Mouse (Mus musculus) T-cell, adult 2 months (primary cell): Measurements from ENCODE around the gene Hprt.

Source experiments
- DNase-seq: peaks from one replicate; pipeline ENCODE4 v3.0.0; 2022; ENCODE audit warnings: low spot score

Gene Hprt

DNA sequence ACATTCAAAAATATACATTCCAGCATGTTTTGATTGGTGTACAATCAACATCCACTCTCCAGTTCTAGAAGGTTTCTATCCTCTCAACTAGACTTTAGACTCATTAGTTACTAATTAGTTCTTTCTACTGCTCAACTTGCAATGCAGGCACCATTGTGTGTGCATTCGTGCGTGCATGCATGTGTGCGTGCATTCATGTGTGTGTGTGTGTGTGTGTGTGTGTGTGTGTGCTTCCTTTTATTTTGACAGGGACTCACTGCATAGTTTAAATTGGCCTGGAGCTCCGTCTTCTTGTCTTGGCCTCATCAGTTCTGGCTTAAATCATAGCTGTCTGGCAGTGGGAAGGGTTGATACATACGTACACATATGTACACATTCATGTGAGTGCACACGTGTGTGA lies 53.1 kb downstream of the Hprt start:
- DNase-seq: no peak

DNA sequence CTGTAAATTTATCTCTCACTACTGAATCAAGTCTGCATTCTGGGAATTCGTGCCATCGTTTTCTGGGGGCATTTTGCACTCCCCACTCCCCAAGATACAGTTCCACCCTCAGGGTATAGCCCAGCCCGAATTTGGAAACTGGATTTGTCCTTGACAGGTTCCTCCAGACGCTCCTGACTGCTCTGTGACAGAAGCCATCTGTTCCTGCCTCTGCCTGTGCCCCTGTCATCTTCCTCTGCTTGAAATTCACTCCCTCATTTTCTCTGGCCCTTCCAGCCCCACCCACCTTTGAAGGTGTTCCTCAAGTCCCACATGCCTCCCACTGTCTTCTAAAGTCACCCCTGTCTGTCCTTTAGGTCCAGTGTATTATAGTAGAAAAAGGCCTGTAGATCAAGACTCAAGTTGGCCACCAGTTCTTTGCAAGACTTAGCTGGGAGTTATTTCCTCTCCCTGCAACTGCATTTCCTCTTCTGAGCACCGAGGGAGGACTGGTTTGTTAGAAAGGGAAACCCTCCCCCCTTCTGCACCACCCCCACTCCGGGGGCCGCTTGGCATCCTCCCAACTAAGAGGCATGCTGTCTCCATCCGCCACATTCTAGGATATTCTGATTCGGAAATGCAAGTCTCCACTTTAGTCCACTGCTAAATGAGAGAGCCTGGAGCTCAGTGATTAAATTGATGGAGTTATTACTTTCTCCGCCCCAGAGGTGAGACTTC lies 57.4 kb downstream of the Hprt start:
- no peak for DNase-seq

GRCm38 (mm10) chrX:53046033-53046432 lies 58.1 kb downstream of the Hprt start:
- no peak for DNase-seq

DNA sequence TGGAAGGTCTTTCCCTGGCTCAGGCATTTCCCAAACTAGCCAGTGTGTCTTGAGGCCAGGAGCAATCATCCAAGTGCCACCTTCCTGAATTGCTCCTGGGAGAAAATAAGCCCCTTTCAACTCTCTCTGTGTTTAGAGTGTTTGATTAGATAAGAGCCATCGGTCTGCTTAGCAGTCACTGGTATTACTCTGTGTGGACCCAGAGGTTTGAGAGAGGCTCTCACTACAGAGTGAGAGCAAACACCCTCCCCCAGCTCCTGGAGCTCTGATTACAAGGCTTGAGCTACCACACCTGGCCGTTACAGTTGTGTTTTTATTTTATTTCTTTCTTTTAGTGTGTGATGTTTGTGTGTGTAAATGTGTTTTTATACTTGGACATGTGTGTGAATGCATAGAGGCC lies 59.0 kb downstream of the Hprt start:
- DNase-seq: no peak

DNA sequence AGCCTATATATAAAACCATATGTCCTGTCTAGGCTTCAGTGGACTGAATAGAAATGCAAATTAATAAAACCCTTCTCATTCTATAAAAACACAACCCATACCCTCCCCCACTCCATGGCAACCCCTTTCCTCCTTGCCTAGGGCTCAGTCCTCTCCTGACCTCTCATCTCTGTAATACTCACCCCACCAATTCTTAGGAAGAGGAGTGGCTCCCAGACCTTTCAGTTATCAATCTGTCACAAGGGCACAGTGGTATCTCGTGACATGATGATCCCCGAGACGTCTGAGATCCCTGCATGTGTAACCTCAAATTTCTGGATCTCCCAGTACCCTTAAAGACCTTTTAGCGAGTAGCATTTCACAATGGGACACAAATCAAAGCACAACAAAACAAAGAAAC lies 61.3 kb downstream of the Hprt start:
- no peak for DNase-seq

DNA sequence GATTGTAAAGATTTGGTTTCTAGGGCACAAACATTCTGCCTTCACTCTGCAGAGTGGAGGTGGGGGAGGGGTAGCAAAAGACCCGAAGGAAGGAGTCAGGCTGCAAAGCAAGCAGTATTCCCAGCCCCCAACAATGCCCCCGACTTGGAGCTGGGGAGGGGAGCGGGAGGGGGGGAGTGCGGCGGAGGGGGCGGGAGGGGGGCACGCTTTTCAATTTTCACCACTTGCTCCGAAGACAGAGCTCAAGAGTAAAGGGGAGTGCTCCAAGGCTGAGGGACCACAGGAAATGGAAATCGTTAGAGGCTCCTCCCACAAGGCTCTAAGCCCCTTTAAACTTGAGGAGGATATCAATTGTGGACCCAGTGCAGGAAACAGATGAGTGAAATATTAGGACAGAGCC lies 62.4 kb downstream of the Hprt start:
- no peak for DNase-seq

GRCm38 (mm10) chrX:53052652-53053500 lies 64.9 kb downstream of the Hprt start:
- DNase-seq: no peak

GRCm38 (mm10) chrX:53053885-53054284 lies 65.9 kb downstream of the Hprt start:
- DNase-seq: no peak

DNA sequence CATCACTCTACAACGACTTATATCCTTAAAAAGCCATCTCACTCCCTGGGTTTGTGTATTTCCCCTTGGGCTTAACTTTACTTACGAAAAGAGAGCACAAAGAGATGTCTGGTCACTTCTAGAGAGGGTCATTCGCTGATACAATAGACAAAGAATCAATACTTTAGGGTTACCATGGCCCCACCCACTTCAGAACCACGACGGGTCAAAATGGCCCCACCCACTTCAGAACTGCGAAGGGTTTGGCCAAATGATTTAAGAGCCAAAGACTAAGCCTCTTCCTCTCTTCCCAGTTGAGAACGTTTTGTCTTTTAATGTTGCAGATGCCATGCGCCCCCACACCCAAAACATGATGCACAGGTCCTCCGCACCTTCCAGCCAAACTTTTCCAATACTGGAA lies 67.8 kb downstream of the Hprt start:
- DNase-seq: no peak

GRCm38 (mm10) chrX:53056627-53057026 lies 68.7 kb downstream of the Hprt start:
- DNase-seq: peak; percentile 2

DNA sequence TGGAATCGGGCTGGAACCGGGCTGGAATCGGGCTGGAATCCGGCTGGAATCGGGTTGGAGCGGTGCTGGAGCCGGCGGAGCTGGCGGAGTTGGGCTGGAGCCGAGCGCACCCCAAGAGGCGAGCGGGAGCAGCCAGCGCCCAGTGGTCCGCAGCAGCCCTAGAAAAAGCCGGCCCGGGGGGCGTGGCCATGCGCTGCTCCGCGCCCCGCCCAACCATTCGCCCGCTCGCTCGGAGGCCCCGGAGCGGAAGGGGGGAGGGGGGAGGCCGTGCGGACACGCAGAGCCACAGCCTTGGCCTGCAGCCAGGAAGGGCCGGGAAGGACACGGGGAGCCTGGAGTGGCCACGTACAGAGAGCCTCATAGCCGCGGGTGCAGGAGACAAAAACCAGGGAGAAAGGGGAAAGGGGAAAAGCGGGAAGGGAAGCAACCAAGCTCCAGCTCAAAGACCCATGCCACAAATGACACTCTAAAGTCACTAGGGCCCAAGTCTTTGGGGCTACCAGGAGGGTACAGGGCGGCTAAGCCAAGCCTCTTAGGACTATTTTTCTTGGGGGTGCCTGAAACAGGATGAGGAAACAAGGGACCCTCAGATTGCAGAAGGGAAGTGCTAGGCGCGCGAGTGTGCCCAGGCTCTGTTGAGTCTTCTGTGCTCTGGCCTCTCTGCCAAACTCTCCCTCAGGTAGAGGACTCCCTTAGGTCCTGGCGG lies 69.3 kb downstream of the Hprt start:
- DNase-seq: peak; percentile 45

GRCm38 (mm10) chrX:53057760-53058090 lies 69.8 kb downstream of the Hprt start:
- no peak for DNase-seq

GRCm38 (mm10) chrX:53058459-53059280 lies 70.7 kb downstream of the Hprt start:
- DNase-seq: peak; percentile 0

DNA sequence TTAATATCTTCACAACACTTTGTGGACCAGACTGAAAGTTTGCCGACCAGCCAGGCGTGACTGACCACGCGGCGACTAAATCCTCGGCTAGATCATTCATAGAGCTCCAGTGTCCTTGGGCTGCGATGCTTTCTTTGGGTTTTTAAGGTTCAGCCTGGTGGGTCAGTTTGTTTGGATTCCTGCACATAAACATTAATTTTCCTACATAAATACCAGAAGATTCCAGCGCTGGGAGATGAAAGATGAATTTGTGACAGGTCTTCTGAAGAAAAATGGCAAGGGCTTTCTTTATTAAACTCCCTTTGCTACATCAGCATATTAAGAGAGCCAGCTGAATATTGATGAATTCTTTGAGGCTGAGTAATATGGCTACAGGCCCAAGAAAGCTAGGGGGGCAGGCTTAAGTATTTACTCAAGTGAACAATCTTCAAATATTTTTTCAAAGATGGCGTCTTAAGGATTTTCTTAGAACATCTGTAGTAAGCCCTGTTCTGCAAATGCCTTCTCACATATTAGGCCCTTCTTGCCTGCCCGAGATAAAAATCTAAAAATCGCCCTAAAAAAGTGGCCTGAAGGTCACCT lies 71.6 kb downstream of the Hprt start:
- no peak for DNase-seq

- no peak for DNase-seq
These were observed 76.5 kb downstream of the Hprt start for GRCm38 (mm10) chrX:53064406-53064805.
